Mouse (Mus musculus) left cerebral cortex, postnatal 25 days (tissue): ENCODE data around the gene Arpc2. TPM values are rescaled to one million over a fixed set of nuclear protein-coding genes. Genes with fewer than 3 reads are reported as not detected.

Source experiments
- DNase-seq, 2 experiments: peaks; one replicate each; pipeline ENCODE4 v3.0.0; 2022; ENCODE audit warnings: low spot score in 2 of 2, mixed read lengths in 1 of 2
- intact Hi-C: fragments of 180-260 bp; cut with DNase I; formaldehyde crosslinking; loops from one replicate; pipeline ENCODE4 v1.15.1; 2025
- microRNA-seq, 2 experiments: library from miRNA; unstranded; fragments of <30 nt; microRNA quantifications; one replicate each; pipeline ENCODE4 v1.2.0; 2022
- total RNA-seq, 2 experiments: library from RNA; stranded (reverse); gene quantifications; 2 replicates each; pipeline ENCODE4 v1.2.3; 2021

The Arpc2 gene
- total RNA-seq, 2 experiments from 2014 or later, result 266 to 287 TPM

DNA sequence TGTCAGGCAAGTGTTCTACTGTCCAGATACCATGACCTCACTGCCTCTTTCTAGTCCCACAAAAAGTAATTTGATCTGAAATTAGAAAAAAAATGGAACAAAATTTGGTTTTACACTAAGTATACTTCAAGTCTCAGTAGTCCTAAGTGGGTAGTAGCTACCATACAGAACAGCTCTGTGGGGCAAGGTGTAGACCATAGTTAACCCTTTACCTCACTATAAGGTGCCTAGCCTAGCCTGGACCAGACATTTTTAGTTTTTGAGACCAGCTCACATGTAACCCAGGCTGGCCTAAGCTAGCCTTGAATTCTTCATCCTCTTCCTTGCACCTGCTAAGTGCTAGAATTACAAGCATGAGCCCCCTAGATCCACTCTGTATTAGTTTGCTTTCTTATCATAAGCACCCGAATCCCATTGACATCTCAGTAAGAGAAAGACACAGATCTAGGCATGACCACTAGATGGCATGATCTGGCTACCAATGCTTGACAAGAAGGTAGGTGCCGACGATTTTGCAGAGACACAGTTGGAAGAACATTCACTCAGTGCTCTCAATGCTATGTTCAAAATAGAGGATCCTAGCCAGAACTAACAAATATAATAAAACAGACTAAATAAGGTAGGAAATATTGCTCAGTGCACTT lies 77.3 kb downstream of the Arpc2 start:
- peak; percentile 82 to 92 for DNase-seq
- intact Hi-C loops, result loop anchor here (1.0 to 2.0 kb wide), 3 partner anchors 48 to 140 kb away; no protein-coding TSS in a partner anchor

DNA sequence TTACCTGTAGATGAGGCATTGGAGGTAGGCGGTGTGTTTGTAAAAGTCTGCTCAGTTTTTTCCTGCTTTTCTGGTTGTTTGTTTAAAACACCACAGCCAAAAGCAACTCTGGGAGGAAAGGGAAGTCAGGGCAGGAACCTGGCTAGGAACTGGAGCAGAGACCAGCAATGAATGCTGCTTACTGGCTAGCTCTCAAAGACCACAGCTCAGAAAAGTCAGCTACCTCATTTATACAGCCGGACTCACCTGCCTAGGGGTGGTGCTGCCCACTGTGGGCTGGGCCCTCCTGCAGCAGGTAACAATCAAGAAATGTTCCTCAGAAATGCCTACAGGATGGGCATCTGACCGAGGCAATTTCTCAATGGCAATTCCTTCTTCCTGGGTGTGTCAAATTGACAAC lies 78.9 kb downstream of the Arpc2 start:
- intact Hi-C loops, result no loop called here

DNA sequence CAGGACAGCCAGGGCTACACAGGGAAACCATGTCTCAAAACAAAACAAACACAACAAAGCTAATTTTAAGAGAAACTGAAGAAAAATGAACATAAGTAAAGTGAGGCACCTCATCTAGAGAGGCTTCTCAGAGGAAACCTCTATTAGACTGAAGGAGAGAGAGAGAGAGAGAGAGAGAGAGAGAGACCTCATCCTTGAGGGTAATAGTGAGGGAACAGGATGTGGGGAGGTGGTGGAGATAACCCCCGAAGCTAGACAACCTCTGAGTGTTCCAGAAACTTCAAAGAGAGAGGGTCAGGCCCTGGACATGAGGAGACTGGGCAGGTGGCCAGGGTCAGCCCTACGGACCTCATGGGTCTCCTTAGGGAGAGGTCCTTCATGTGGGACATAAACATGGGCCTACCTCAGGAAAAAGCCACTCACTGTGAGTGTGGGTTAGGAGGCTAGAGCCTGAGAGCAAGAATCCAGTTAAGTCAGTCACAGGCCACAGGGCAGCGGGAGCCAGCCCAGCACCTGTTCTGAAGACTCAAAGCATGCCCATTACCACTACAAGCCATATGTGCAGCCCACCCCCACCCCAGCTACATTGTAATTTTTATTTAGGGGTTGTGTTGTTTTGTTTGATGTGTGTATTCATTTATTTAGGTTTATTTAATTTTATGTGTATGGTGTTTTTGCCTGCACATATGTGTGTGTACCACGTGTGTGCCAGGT lies 80.4 kb downstream of the Arpc2 start:
- DNase-seq, result no peak
- intact Hi-C loops, result no loop called here

More for the DNA sequence above, 78.9 kb downstream of the Arpc2 start:
- no peak for DNase-seq

Small RNA genes within 50 kb of the gene (microRNA-seq; reads per million reads assigned to microRNA genes)
- 0 reads per million in 2 experiments for gene Mir1928

Other genes with a start within 250 kb of the Arpc2 start
- 10 to 100 TPM; 35.1 to 40.3 TPM for gene Tns1, start 111.6 kb upstream of the Arpc2 start, total RNA-seq
- gene Rufy4, start 110.5 kb upstream of the Arpc2 start, total RNA-seq, result not detected
- gene Cxcr2, start 82.1 kb upstream of the Arpc2 start, total RNA-seq, result not detected
- gene Cxcr1, start 41.5 kb upstream of the Arpc2 start, total RNA-seq, result not detected
- not detected for gene Gpbar1, start 42.5 kb downstream of the Arpc2 start, total RNA-seq
- 100 to 1,000 TPM; 137 to 139 TPM for gene Aamp, start 48.7 kb downstream of the Arpc2 start, total RNA-seq
- 100 to 1,000 TPM; 151 to 152 TPM for gene Pnkd, start 48.8 kb downstream of the Arpc2 start, total RNA-seq
- 10 to 100 TPM; 21.8 to 22.9 TPM for gene Tmbim1, start 69.5 kb downstream of the Arpc2 start, total RNA-seq
- gene Catip, start 126.0 kb downstream of the Arpc2 start, total RNA-seq, result under 1 TPM; 0.55 to 0.80 TPM
- 1 to 10 TPM; 3.3 to 4.1 TPM for gene Slc11a1, start 139.1 kb downstream of the Arpc2 start, total RNA-seq
- 10 to 100 TPM; 22.5 to 27.1 TPM for gene Ctdsp1, start 155.4 kb downstream of the Arpc2 start, total RNA-seq
- under 1 TPM; 0.39 to 0.96 TPM for gene Vil1, start 173.3 kb downstream of the Arpc2 start, total RNA-seq